Mouse (Mus musculus): ENCODE data around the gene Pom121l2. TPM values are rescaled to one million over a fixed set of nuclear protein-coding genes. Genes with fewer than 3 reads are reported as not detected.

The Pom121l2 gene
- total RNA-seq, 2 experiments from 2014 or later = not detected

DNA sequence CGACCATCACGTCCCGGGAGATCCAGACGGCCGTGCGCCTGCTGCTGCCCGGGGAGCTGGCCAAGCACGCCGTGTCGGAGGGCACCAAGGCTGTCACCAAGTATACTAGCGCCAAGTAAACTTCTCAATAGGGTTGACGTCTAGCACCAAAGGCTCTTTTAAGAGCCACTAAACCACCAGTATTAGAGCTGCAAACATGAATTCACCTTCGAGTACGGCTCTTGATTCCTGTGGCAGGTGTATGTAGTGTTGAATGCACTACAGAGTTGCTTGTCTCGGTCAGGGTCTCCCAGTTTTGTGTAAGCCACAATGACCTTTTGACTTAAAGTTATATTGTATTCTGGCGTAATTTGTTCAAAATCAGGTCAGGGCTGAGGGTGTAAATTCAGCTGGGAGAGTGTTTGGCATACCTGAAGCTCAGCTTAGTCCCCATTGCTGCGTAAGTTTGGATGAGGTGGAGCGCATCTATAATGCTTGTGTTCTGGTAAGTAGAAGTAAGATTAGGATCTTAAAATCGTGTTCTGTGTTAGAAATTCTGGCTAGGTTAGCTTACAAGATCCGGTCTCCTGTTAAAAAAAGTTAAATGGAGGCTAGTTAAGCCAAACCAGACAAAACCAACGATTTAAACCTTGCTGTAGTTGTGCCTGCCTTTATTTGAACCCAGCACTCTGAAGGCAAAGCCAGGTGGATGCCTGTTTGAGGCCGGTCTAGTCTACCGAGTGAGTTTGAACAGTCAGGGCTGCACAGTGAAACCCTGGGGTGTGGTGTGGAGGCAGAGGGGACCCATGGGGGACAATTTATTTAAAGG lies 55.4 kb downstream of the Pom121l2 start:
- no peak for DNase-seq (ENCODE audit: low spot score)
- intact Hi-C loops (cut with DNase I) = loop anchor here (5.0 kb wide), 2 partner anchors 1586 to 1646 kb away; partner anchors contain the start of genes Hist1h1e, Hist1h2ac, Hist1h2bc and Hist1h2be

DNA sequence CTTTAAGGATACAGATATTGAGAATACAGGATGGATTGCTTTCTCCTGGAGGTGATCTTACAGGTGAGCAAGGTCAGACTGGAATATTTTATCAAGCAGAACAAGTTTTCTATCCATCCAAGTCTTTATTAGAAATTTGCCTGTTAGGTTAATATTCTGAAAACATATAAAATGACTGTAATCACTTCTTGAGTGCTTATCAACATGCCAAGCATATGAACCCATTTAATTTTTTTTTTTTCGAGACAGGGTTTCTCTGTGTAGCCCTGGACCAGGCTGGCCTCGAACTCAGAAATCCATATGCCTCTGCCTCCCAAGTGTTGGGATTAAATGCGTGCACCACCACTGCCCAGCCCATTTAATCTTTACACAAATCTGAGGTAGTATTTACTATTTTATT lies 56.0 kb downstream of the Pom121l2 start:
- intact Hi-C loops (cut with DNase I) = loop anchor here (5.0 kb wide), 2 partner anchors 1585 to 1645 kb away; partner anchors contain the start of genes Hist1h1e, Hist1h2ac, Hist1h2bc and Hist1h2be
- no peak for DNase-seq (ENCODE audit: low spot score)

DNA sequence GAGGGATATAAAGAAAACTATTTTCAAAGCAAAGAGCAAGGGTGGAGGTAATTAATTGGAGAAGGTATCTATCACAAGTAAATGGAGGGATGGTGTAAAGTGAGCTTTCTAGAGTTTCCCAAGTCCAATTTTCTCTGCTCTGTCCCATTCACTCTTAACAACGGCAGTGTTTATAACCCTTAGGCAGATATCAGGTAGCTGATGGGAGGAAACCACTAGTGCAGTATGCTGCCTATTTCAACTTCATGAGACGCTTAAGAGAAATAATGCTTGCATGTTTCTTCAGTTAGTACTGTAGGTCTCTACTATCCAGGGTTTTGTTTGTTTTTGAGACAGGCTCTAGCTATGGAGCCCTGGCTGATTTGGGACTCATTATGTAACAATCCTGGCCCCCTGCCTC lies 56.4 kb downstream of the Pom121l2 start:
- DNase-seq (ENCODE audit: low spot score) = no peak
- intact Hi-C loops (cut with DNase I) = loop anchor here (5.0 kb wide), 2 partner anchors 1585 to 1645 kb away; partner anchors contain the start of genes Hist1h1e, Hist1h2ac, Hist1h2bc and Hist1h2be

Small RNA genes within 50 kb of the gene (microRNA-seq; reads per million reads assigned to microRNA genes)
- gene Gm44390 = not detected

Other genes starting within 250 kb of the Pom121l2 start
- gene Hist1h4j, start 246.1 kb upstream of the Pom121l2 start, total RNA-seq (2021) = 1 to 10 TPM; 4.2 to 6.9 TPM
- gene Hist1h4k, start 230.7 kb upstream of the Pom121l2 start, total RNA-seq (2021) = 10 to 100 TPM; 46.4 to 87.7 TPM
- 10 to 100 TPM in 1 of 2 experiments, 1 to 10 TPM in 1; 5.7 to 11.4 TPM for gene Hist1h2ak, start 227.4 kb upstream of the Pom121l2 start, total RNA-seq (2021)
- 10 to 100 TPM; 10.2 to 16.5 TPM for gene Hist1h2bn, start 227.1 kb upstream of the Pom121l2 start, total RNA-seq (2021)
- gene Hist1h1b, start 200.6 kb upstream of the Pom121l2 start, total RNA-seq (2021) = 1 to 10 TPM; 8.0 to 9.9 TPM
- gene Hist1h3i, start 197.8 kb upstream of the Pom121l2 start, total RNA-seq (2021) = 10 to 100 TPM; 21.5 to 29.2 TPM
- gene Hist1h2an, start 194.0 kb upstream of the Pom121l2 start, total RNA-seq (2021) = under 1 TPM; 0.84 to 0.94 TPM
- gene Hist1h2bp, start 193.7 kb upstream of the Pom121l2 start, total RNA-seq (2021) = 1 to 10 TPM; 6.4 to 6.8 TPM
- gene Hist1h2bq, start 171.0 kb upstream of the Pom121l2 start, total RNA-seq (2021) = 10 to 100 TPM; 35.4 to 36.4 TPM
- not detected for gene Hist1h2ao, start 170.7 kb upstream of the Pom121l2 start, total RNA-seq (2021)
- gene Hist1h4m, start 169.4 kb upstream of the Pom121l2 start, total RNA-seq (2021) = 10 to 100 TPM; 55.1 to 84.9 TPM
- 10 to 100 TPM; 13.5 to 14.9 TPM for gene Hist1h4n, start 149.0 kb upstream of the Pom121l2 start, total RNA-seq (2021)
- gene Hist1h2ap, start 147.7 kb upstream of the Pom121l2 start, total RNA-seq (2021) = 10 to 100 TPM; 21.9 to 30.1 TPM
- 10 to 100 TPM; 35.6 to 36.4 TPM for gene Hist1h2br, start 147.5 kb upstream of the Pom121l2 start, total RNA-seq (2021)
- gene Zfp184, start 36.1 kb upstream of the Pom121l2 start, total RNA-seq (2021) = under 1 TPM; 0.56 to 0.68 TPM
- gene Prss16, start 28.5 kb downstream of the Pom121l2 start, total RNA-seq (2021) = not detected
- gene Hist1h2ah, start 54.4 kb downstream of the Pom121l2 start, total RNA-seq (2021) = 10 to 100 TPM; 32.9 to 34.9 TPM
- 10 to 100 TPM; 17.2 to 23.4 TPM for gene Hist1h2bk, start 54.7 kb downstream of the Pom121l2 start, total RNA-seq (2021)
- gene Hist1h4i, start 60.2 kb downstream of the Pom121l2 start, total RNA-seq (2021) = 10 to 100 TPM; 17.8 to 19.0 TPM
- 10 to 100 TPM in 1 of 2 experiments, 1 to 10 TPM in 1; 7.9 to 12.1 TPM for gene Hist1h2ag, start 61.8 kb downstream of the Pom121l2 start, total RNA-seq (2021)
- gene Hist1h2bj, start 62.0 kb downstream of the Pom121l2 start, total RNA-seq (2021) = 10 to 100 TPM in 1 of 2 experiments, 1 to 10 TPM in 1; 5.6 to 14.3 TPM
- not detected for gene Vmn1r188, start 103.2 kb downstream of the Pom121l2 start, total RNA-seq (2021)
- gene Vmn1r189, start 124.6 kb downstream of the Pom121l2 start, total RNA-seq (2021) = not detected
- gene Vmn1r191, start 202.8 kb downstream of the Pom121l2 start, total RNA-seq (2021) = not detected
- not detected for gene Vmn1r192, start 209.9 kb downstream of the Pom121l2 start, total RNA-seq (2021)
- not detected for gene Vmn1r193, start 242.0 kb downstream of the Pom121l2 start, total RNA-seq (2021)

Measured in heart, postnatal 25 days (tissue).